Mouse (Mus musculus) brain, embryonic 14.5 days (tissue): ENCODE measurements around the gene 4932438H23Rik.

Experiments used
- CTCF ChIP-seq: fragments of 200-500 bp; IDR thresholded peaks from 2 replicates; pipeline ENCODE4 v1.5.1; 2012; ENCODE audit warnings: inconsistent platforms, mild to moderate bottlenecking, moderate library complexity, borderline replicate concordance; ENCODE audit not compliant: insufficient read depth, insufficient read length; ENCODE audit errors: extremely low read depth
- POLR2A ChIP-seq: fragments of 200-500 bp; IDR thresholded peaks from 2 replicates; pipeline ENCODE4 v1.6.1; 2012; ENCODE audit warnings: mild to moderate bottlenecking, inconsistent platforms, borderline replicate concordance; ENCODE audit not compliant: poor library complexity, insufficient read depth, insufficient read length, severe bottlenecking; ENCODE audit errors: extremely low read depth

DNA sequence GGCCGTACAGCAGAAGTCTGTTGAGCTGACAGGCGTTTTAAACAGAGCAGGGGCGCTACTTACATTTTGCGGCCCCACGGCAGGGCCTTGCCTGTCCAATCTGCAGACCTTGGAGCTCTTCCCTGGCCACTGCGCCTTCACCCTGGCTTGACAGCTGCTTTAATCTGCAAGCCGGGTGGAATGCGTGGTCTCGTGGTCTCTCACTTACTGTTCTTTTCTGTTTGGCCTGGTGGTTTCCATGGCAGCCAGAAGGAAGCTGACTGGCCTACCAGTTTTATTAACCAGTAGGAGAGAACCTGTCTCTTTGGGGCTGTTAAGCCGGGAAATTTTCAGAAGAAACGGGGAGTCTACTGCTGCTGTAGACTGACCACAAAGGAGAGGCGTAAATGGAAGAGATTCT lies 26.0 kb downstream of the 4932438H23Rik start:
- TF ChIP-seq POLR2A (no peak), CTCF (no peak)
